Mouse (Mus musculus): ENCODE measurements at regions not wholly inside any gene's neighbourhood (a gene's known extent, or its start where the extent isn't known, plus 50 kb on each side); places are given as distances from the start of the nearest gene placed in this dataset.
A peak's percentile ranks its signal among the peaks of the same experiment; 100 is the strongest.

GRCm38 (mm10) chr12:112255223-112255622, 109.2 kb downstream of the Kif26a start:
- Histone ChIP-seq H3K9me3 (ENCODE audit: low read length) (no peaks in the 10 kb centered on the region), H3K9ac (replicated peaks; ENCODE audit: low read length) (no peak overlapping the region), H3K27ac (no peak overlapping the region), H3K4me2 (ENCODE audit: low read depth, low read length) (no peak overlapping the region), H3K4me1 (ENCODE audit: insufficient read depth, low read length) (no peaks in the 10 kb centered on the region), H3K36me3 (ENCODE audit: insufficient read depth, low read length) (no peaks in the 10 kb centered on the region), H3K27me3 (ENCODE audit: insufficient read depth, low read length) (peaks cover 5% of the 10 kb centered on the region; the same call in 1 of the 2 replicates), H3K4me3 (ENCODE audit: low read length) (no peak overlapping the region)
- no peak for TF ChIP-seq CTCF (IDR thresholded peaks at IDR 0.05; ENCODE audit: low read depth)
- DNase-seq (ENCODE audit: low spot score) (no peak), ATAC-seq (no peak)
- WGBS: 82% methylated on average over 12 of the region's 12 CpGs

- H3K27me3 ChIP-seq (ENCODE audit: insufficient read depth, low read length): no peaks in the 10 kb centered on the region
- H3K4me1 ChIP-seq (ENCODE audit: insufficient read depth, low read length): no peaks in the 10 kb centered on the region
- H3K9me3 ChIP-seq (ENCODE audit: low read length): no peaks in the 10 kb centered on the region
- no peak for ATAC-seq
- no peak for TF ChIP-seq CTCF (IDR thresholded peaks at IDR 0.05; ENCODE audit: low read depth)
- H3K27ac ChIP-seq: no peak overlapping the region
- H3K9ac ChIP-seq (replicated peaks; ENCODE audit: low read length): no peak overlapping the region
- WGBS: 30% methylated on average over 11 of the region's 11 CpGs
- H3K36me3 ChIP-seq (ENCODE audit: insufficient read depth, low read length): no peaks in the 10 kb centered on the region
- no peak for DNase-seq (ENCODE audit: low spot score)
- H3K4me3 ChIP-seq (ENCODE audit: low read length): no peak overlapping the region
- no peak overlapping the region for H3K4me2 ChIP-seq (ENCODE audit: low read depth, low read length)
These were observed 111.7 kb downstream of the Kif26a start for GRCm38 (mm10) chr12:112257691-112258090.

- H3K4me2 ChIP-seq (ENCODE audit: low read depth, low read length): no peak overlapping the region
- ATAC-seq (peak; percentile 78), DNase-seq (ENCODE audit: low spot score) (peak; percentile 86)
- H3K36me3 ChIP-seq (ENCODE audit: insufficient read depth, low read length): no peaks in the 10 kb centered on the region
- no peaks in the 10 kb centered on the region for H3K27me3 ChIP-seq (ENCODE audit: insufficient read depth, low read length)
- 64% methylated on average over 14 of the region's 14 CpGs for WGBS
- no peaks in the 10 kb centered on the region for H3K4me1 ChIP-seq (ENCODE audit: insufficient read depth, low read length)
- TF ChIP-seq CTCF (IDR thresholded peaks at IDR 0.05; ENCODE audit: low read depth): no peak
- no peak overlapping the region for H3K27ac ChIP-seq
- H3K4me3 ChIP-seq (ENCODE audit: low read length): no peak overlapping the region
- no peak overlapping the region for H3K9ac ChIP-seq (replicated peaks; ENCODE audit: low read length)
- no peaks in the 10 kb centered on the region for H3K9me3 ChIP-seq (ENCODE audit: low read length)
These were observed 117.5 kb downstream of the Kif26a start for GRCm38 (mm10) chr12:112263283-112264056.

- TF ChIP-seq CTCF (IDR thresholded peaks at IDR 0.05; ENCODE audit: low read depth): no peak
- Histone ChIP-seq H3K4me2 (ENCODE audit: low read depth, low read length) (no peak overlapping the region), H3K9me3 (ENCODE audit: low read length) (no peaks in the 10 kb centered on the region), H3K4me3 (ENCODE audit: low read length) (no peak overlapping the region), H3K27ac (no peak overlapping the region), H3K36me3 (ENCODE audit: insufficient read depth, low read length) (no peaks in the 10 kb centered on the region), H3K4me1 (ENCODE audit: insufficient read depth, low read length) (no peaks in the 10 kb centered on the region), H3K9ac (replicated peaks; ENCODE audit: low read length) (no peak overlapping the region), H3K27me3 (ENCODE audit: insufficient read depth, low read length) (no peaks in the 10 kb centered on the region)
- no peak for DNase-seq (ENCODE audit: low spot score)
- ATAC-seq: peak; percentile 16; the same call in 1 of the 2 replicates
- WGBS: 72% methylated on average over 7 of the region's 7 CpGs
These were observed 118.2 kb downstream of the Kif26a start for GRCm38 (mm10) chr12:112264201-112264600.

GRCm38 (mm10) chr12:112265289-112265969, 119.4 kb downstream of the Kif26a start:
- WGBS: 72% methylated on average over 10 of the region's 10 CpGs
- Histone ChIP-seq H3K4me2 (ENCODE audit: low read depth, low read length) (no peak overlapping the region), H3K36me3 (ENCODE audit: insufficient read depth, low read length) (no peaks in the 10 kb centered on the region), H3K27me3 (ENCODE audit: insufficient read depth, low read length) (no peaks in the 10 kb centered on the region), H3K27ac (no peak overlapping the region), H3K4me1 (ENCODE audit: insufficient read depth, low read length) (no peaks in the 10 kb centered on the region), H3K9me3 (ENCODE audit: low read length) (no peaks in the 10 kb centered on the region), H3K9ac (replicated peaks; ENCODE audit: low read length) (no peak overlapping the region), H3K4me3 (ENCODE audit: low read length) (no peak overlapping the region)
- DNase-seq (ENCODE audit: low spot score) (no peak), ATAC-seq (no peak)
- no peak for TF ChIP-seq CTCF (IDR thresholded peaks at IDR 0.05; ENCODE audit: low read depth)

- 0 out of 2 replicates have a peak, but pooled peaks cover 10% of the 10 kb centered on the region for H3K4me1 ChIP-seq (ENCODE audit: insufficient read depth, low read length)
- no peak overlapping the region for H3K9ac ChIP-seq (replicated peaks; ENCODE audit: low read length)
- no peaks in the 10 kb centered on the region for H3K27me3 ChIP-seq (ENCODE audit: insufficient read depth, low read length)
- TF ChIP-seq CTCF (IDR thresholded peaks at IDR 0.05; ENCODE audit: low read depth): no peak
- 81% methylated on average over 6 of the region's 6 CpGs for WGBS
- H3K4me2 ChIP-seq (ENCODE audit: low read depth, low read length): no peak overlapping the region
- H3K4me3 ChIP-seq (ENCODE audit: low read length): no peak overlapping the region
- ATAC-seq: no peak
- H3K9me3 ChIP-seq (ENCODE audit: low read length): no peaks in the 10 kb centered on the region
- H3K36me3 ChIP-seq (ENCODE audit: insufficient read depth, low read length): no peaks in the 10 kb centered on the region
- no peak for DNase-seq (ENCODE audit: low spot score)
- H3K27ac ChIP-seq: no peak overlapping the region
These were observed 128.0 kb downstream of the Kif26a start for GRCm38 (mm10) chr12:112274026-112274425.

- Histone ChIP-seq H3K4me2 (ENCODE audit: low read depth, low read length) (no peak overlapping the region), H3K9ac (replicated peaks; ENCODE audit: low read length) (no peak overlapping the region), H3K4me1 (ENCODE audit: insufficient read depth, low read length) (0 out of 2 replicates have a peak, but pooled peaks cover 10% of the 10 kb centered on the region), H3K27me3 (ENCODE audit: insufficient read depth, low read length) (no peaks in the 10 kb centered on the region), H3K4me3 (ENCODE audit: low read length) (no peak overlapping the region), H3K36me3 (ENCODE audit: insufficient read depth, low read length) (no peaks in the 10 kb centered on the region), H3K27ac (no peak overlapping the region), H3K9me3 (ENCODE audit: low read length) (no peaks in the 10 kb centered on the region)
- DNase-seq (ENCODE audit: low spot score): no peak
- no peak for TF ChIP-seq CTCF (IDR thresholded peaks at IDR 0.05; ENCODE audit: low read depth)
- 20% methylated on average over 11 of the region's 11 CpGs for WGBS
- ATAC-seq: no peak
These were observed 128.7 kb downstream of the Kif26a start for GRCm38 (mm10) chr12:112274756-112275155.
